ENCODE assay signal across 12 mouse cellular contexts in genomic region chr8:87984778-87985177, GRCm38 (mm10). TPM values are rescaled to one million over a fixed set of nuclear protein-coding genes. Genes with fewer than 3 reads are reported as not detected.
"Had no signal": no experiment of that assay in that cellular context is flagged by ENCODE, and none has a peak within 500 bp of the region (broad histone marks: within the 10 kb centered on the region; RNA-seq: fewer than 3 reads in every experiment).

No protein-coding gene starts in this region.

- H3K27me3 ChIP-seq: liver, embryonic 15.5 days; lung, embryonic 15.5 days; midbrain, embryonic 13.5 days had no signal

- ATAC-seq: midbrain, embryonic 13.5 days had no signal

- H3K4me2 ChIP-seq: liver, embryonic 11.5 days; liver, embryonic 15.5 days; lung, embryonic 15.5 days; midbrain, embryonic 13.5 days had no signal

- H3K9me3 ChIP-seq: limb, embryonic 10.5 days; liver, embryonic 15.5 days; lung, embryonic 15.5 days; midbrain, embryonic 13.5 days had no signal

- H3K36me3 ChIP-seq: limb, embryonic 10.5 days; liver, embryonic 15.5 days; lung, embryonic 15.5 days; midbrain, embryonic 13.5 days had no signal

- H3K4me3 ChIP-seq: left cerebral cortex, adult 2 months; limb, embryonic 10.5 days; liver, embryonic 15.5 days; lung, embryonic 15.5 days; midbrain, embryonic 13.5 days had no signal

- H3K27ac ChIP-seq: left cerebral cortex, adult 2 months; limb, embryonic 10.5 days; liver, embryonic 15.5 days; lung, embryonic 15.5 days; midbrain, embryonic 13.5 days had no signal

- DNase-seq: kidney, postnatal 25 days; lung, postnatal 36 days; right cerebral cortex, adult 18-20 months; right cerebral cortex, postnatal 25 days; thymus, postnatal 36 days had no signal

- H3K9ac ChIP-seq: liver, embryonic 15.5 days; lung, embryonic 15.5 days; midbrain, embryonic 13.5 days had no signal

- H3K4me1 ChIP-seq: liver, embryonic 15.5 days; midbrain, embryonic 13.5 days had no signal

RNA-seq across cellular contexts. Expression of gene Zfp423, which starts 25.4 kb away (rescaled TPM):
- total RNA-seq: megakaryocyte progenitor cell, adult 5-6 weeks had no signal
